Mouse (Mus musculus) retina, postnatal 7 days (tissue): ENCODE measurements around the gene Rgs1.
A peak's percentile ranks its signal among the peaks of the same experiment; 100 is the strongest.

Source experiments
- DNase-seq: peaks from one replicate; pipeline ENCODE4 v3.0.0-alpha.2; 2012; ENCODE audit warnings: low read depth, low spot score

Gene Rgs1

GRCm38 (mm10) chr1:144199538-144199937 lies 49.5 kb downstream of the Rgs1 start:
- DNase-seq: no peak

- DNase-seq: peak; percentile 24
These were observed 51.4 kb downstream of the Rgs1 start for GRCm38 (mm10) chr1:144197684-144198083.
